ENCODE assay signal across 19 mouse cellular contexts in the genomic region with DNA sequence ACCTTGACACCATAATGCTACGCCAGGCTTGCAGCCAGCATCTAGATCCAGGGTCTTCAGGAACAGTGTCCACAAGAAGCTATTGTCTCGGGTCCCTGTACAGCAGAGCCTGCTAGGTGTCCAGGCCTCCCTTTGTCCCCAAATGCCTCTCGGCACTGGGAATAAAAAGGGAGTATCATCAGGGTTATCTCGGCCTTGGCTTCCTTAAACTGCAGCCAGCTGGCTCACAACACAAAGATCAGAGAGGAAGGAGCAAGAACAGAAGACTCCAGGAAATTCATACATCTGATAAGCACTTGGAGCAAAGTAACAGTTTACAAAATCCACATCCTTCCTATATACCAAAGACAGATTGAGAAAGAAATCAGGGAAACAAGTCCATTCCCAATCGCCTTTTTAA. TPM values are rescaled to one million over a fixed set of nuclear protein-coding genes. Genes with fewer than 3 reads are reported as not detected.
DNase-seq lines count a peak whose midpoint lies in the region; ATAC-seq lines count a peak whose summit lies in the region.
"Had no signal": no experiment of that assay in that cellular context is flagged by ENCODE, and none has a peak within 500 bp of the region (broad histone marks: within the 10 kb centered on the region; RNA-seq: fewer than 3 reads in every experiment).

TSS of gene Glb1l3 (minus strand) at position 140 of the 400 bp plus-strand sequence.

- no peaks in the 10 kb centered on the region for H3K9me3 ChIP-seq in lung, embryonic 16.5 days (ENCODE audit: control insufficient read depth, low read length)
- no peaks in the 10 kb centered on the region for H3K9me3 ChIP-seq in limb, embryonic 10.5 days (replicated peaks)
- H3K9me3 ChIP-seq in midbrain, embryonic 13.5 days, result no peaks in the 10 kb centered on the region
- H3K9me3 ChIP-seq: G1E; neural tube, embryonic 15.5 days had no signal

- H3K27ac ChIP-seq in lung, embryonic 16.5 days (ENCODE audit: low read length), result 0 out of 2 replicates have a peak within 1 kb of the TSS, but pooled peaks have one; percentile 15
- H3K27ac ChIP-seq in limb, embryonic 10.5 days, result no peak within 1 kb of the TSS
- H3K27ac ChIP-seq in midbrain, embryonic 13.5 days, result no peak within 1 kb of the TSS
- H3K27ac ChIP-seq: hindbrain, postnatal 0 days; layer of hippocampus, adult 2 months; left cerebral cortex, adult 2 months; neural tube, embryonic 15.5 days had no signal

- no peaks in the 10 kb centered on the region for H3K36me3 ChIP-seq in lung, embryonic 16.5 days (ENCODE audit: control insufficient read depth, insufficient read depth, low read length)
- H3K36me3 ChIP-seq in limb, embryonic 10.5 days, result no peaks in the 10 kb centered on the region
- H3K36me3 ChIP-seq in midbrain, embryonic 13.5 days, result no peaks in the 10 kb centered on the region
- H3K36me3 ChIP-seq: G1E; neural tube, embryonic 15.5 days had no signal

- ATAC-seq in lung, embryonic 16.5 days (ENCODE audit: low read depth), result peak; percentile 75
- no peak for ATAC-seq in midbrain, embryonic 13.5 days
- ATAC-seq: hindbrain, postnatal 0 days had no signal

- no peak within 1 kb of the TSS for H3K4me2 ChIP-seq in lung, embryonic 16.5 days (ENCODE audit: low read depth, low read length)
- no peak within 1 kb of the TSS for H3K4me2 ChIP-seq in midbrain, embryonic 13.5 days (replicated peaks)
- H3K4me2 ChIP-seq: midbrain, embryonic 11.5 days; neural tube, embryonic 15.5 days had no signal

- peak; percentile 6 for DNase-seq in ovary, adult 18-20 months (ENCODE audit: low spot score)
- DNase-seq in ovary, postnatal 10 days (ENCODE audit: low spot score), result no peak
- no peak for DNase-seq in gonadal fat pad, adult 2 months (ENCODE audit: low read depth)
- DNase-seq in testis, postnatal 14 days (ENCODE audit: low spot score), result peak; percentile 77
- no peak for DNase-seq in limb, embryonic 10.5 days (ENCODE audit: low spot score)

- H3K9ac ChIP-seq in lung, embryonic 16.5 days (ENCODE audit: low read length), result no peak within 1 kb of the TSS
- H3K9ac ChIP-seq in midbrain, embryonic 13.5 days (replicated peaks), result no peak within 1 kb of the TSS
- H3K9ac ChIP-seq: neural tube, embryonic 15.5 days had no signal

- H3K4me1 ChIP-seq in lung, embryonic 16.5 days (replicated peaks; ENCODE audit: control insufficient read depth, insufficient read depth, low read length), result no peaks in the 10 kb centered on the region
- no peaks in the 10 kb centered on the region for H3K4me1 ChIP-seq in limb, embryonic 10.5 days
- no peaks in the 10 kb centered on the region for H3K4me1 ChIP-seq in midbrain, embryonic 13.5 days (replicated peaks)
- H3K4me1 ChIP-seq: neural tube, embryonic 15.5 days had no signal

- WGBS in lung, embryonic 16.5 days, result 57% methylated on average over 5 of the region's 5 CpGs
- WGBS in limb, embryonic 10.5 days, result 80% methylated on average over 5 of the region's 5 CpGs
- 85% methylated on average over 5 of the region's 5 CpGs for WGBS in midbrain, embryonic 13.5 days

- no peak within 1 kb of the TSS for H3K4me3 ChIP-seq in lung, embryonic 16.5 days (ENCODE audit: low read length)
- H3K4me3 ChIP-seq in limb, embryonic 10.5 days, result no peak within 1 kb of the TSS
- no peak within 1 kb of the TSS for H3K4me3 ChIP-seq in midbrain, embryonic 13.5 days (replicated peaks)
- H3K4me3 ChIP-seq: layer of hippocampus, adult 2 months; left cerebral cortex, adult 2 months; neural tube, embryonic 15.5 days had no signal

- no peaks in the 10 kb centered on the region for H3K27me3 ChIP-seq in lung, embryonic 16.5 days (ENCODE audit: control insufficient read depth, insufficient read depth, low read depth, low read length)
- no peaks in the 10 kb centered on the region for H3K27me3 ChIP-seq in limb, embryonic 10.5 days (ENCODE audit: low read depth, poor library complexity, severe bottlenecking)
- H3K27me3 ChIP-seq in midbrain, embryonic 13.5 days, result no peaks in the 10 kb centered on the region
- H3K27me3 ChIP-seq: neural tube, embryonic 15.5 days had no signal

RNA-seq across cellular contexts. Expression of gene Glb1l3, which starts in this region (rescaled TPM):
- polyA plus RNA-seq in gonadal fat pad, adult 2 months (2012; rRNA removed), result 109 and 164 TPM in 2 replicates
- 0.48 and 0.89 TPM in 2 replicates for polyA plus RNA-seq in lung, embryonic 16.5 days (2015; fragmentation: Nextera tagmentation; extraction: Ambion mirVana)
- not detected in 2 replicates for polyA plus RNA-seq in limb, embryonic 10.5 days (2016; fragmentation: Nextera tagmentation; extraction: Ambion mirVana)
- not detected in 2 replicates for polyA plus RNA-seq in midbrain, embryonic 13.5 days (2015; fragmentation: Nextera tagmentation; extraction: Ambion mirVana)
- polyA plus RNA-seq: embryonic facial prominence, embryonic 11.5 days; G1E; heart, postnatal 0 days; kidney, embryonic 14.5 days; limb, embryonic 14.5 days; liver, embryonic 16.5 days; midbrain, embryonic 11.5 days; neural tube, embryonic 15.5 days; spleen, adult 2 months had no signal

Comparison
In these comparisons a context has a peak if more than half of its experiments do, and no peak if none do; other contexts are left out.
1. RNA of gene Glb1l3 (polyA plus RNA-seq): 109 to 164 TPM in gonadal fat pad, adult 2 months; 0.48 to 0.89 TPM in lung, embryonic 16.5 days, not detected in limb, embryonic 10.5 days and not detected in midbrain, embryonic 13.5 days; every median in the first group is over 10 times any median in the second.
2. DNase-seq: peak in ovary, adult 18-20 months (single experiment) and testis, postnatal 14 days (single experiment); none in ovary, postnatal 10 days (single experiment), gonadal fat pad, adult 2 months (single experiment) and limb, embryonic 10.5 days (single experiment).
3. Peak in ATAC-seq and H3K27ac ChIP-seq in lung, embryonic 16.5 days; RNA of the gene not detected or under 1 TPM.